Mouse (Mus musculus) kidney, adult 11 months (tissue): ENCODE data around the gene Polr3e.

Experiments used
- DNase-seq: peaks from one replicate; pipeline ENCODE4 v3.0.0; 2022

Polr3e gene

GRCm38 (mm10) chr7:120980931-120981924 lies 63.7 kb downstream of the Polr3e start:
- DNase-seq: peak; percentile 39

GRCm38 (mm10) chr7:120982200-120982841 lies 64.8 kb downstream of the Polr3e start, which contains the start of the genes Cdr2 and Mfsd13b:
Gene Cdr2, minus strand, starts transcription at chr7:120982312.
Gene Mfsd13b, plus strand, starts transcription at chr7:120982509.
- peak; percentile 97 for DNase-seq

- no peak for DNase-seq
Measured at GRCm38 (mm10) chr7:120982968-120983367, 65.4 kb downstream of the Polr3e start.

DNA sequence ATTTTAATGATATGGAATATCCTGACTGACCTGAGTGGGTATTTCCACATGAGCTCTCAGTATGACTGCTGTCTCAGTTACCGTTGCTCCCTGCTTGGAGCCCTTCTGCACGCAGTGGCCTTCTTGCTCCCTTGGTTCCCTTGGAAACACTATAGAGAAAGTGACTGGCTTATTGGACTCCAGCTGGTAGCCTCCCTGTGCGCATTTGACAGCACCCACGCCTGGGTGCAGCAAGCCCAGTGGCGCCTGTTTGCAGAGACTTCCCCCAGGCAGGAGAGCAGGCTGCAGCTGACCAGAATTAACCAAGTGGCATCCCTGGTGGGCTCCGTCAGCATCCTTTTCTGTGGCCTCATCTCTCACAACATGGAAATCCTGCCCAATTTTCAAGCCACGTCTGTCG lies 73.6 kb downstream of the Polr3e start:
- no peak for DNase-seq
